Mouse (Mus musculus): Measurements from ENCODE around the gene Gm10100.
"Not testable (repeated sequence)": the region's sequence is repeated elsewhere in the genome, so short reads cannot be mapped to it uniquely, and the experiment has no call there.

Gm10100 gene

DNA sequence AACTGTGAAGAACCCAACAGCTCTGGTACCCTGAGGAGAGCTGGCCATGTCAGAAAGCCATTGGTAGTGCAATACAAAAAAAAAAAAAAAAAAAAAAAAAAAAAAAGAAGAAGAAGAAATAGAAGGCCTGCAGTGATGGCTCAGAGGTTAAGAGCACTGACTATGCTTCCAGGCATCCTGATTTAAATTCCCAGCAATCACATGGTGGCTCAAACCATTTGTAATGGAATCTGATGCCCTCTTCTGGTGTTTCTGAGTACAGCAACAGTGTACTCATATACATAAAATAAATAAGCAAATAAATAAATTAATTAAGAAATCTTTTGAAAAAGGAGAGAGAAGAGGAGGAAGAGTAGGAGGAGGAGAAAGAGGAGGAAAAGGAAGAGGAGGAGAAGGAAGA lies 27.2 kb downstream of the Gm10100 start:
- no peak for DNase-seq

DNA sequence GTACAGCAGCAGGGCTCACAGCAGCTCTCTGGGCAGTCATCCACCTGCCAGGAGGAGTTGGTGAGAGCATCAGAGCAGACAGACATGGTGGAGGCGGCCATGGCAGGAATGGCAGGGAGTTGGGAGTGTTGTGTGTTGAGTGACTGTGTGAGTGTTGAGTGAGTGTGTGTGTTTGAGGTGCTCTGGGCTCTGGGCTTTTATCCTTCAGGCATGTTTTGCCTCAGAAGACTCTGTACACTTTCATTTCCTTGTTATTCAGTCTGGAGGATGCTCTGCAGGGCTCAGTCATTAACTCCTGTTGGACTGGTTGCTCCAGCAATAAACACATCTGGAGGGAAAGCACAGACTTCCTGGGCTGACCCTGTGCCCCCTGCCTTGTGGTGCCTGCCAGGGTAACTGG lies 33.3 kb downstream of the Gm10100 start, which contains the start of gene Gm3233:
Gene Gm3233 (minus strand): TSS at position 101 of the 400 bp plus-strand sequence.
- DNase-seq: not testable (repeated sequence)

DNA sequence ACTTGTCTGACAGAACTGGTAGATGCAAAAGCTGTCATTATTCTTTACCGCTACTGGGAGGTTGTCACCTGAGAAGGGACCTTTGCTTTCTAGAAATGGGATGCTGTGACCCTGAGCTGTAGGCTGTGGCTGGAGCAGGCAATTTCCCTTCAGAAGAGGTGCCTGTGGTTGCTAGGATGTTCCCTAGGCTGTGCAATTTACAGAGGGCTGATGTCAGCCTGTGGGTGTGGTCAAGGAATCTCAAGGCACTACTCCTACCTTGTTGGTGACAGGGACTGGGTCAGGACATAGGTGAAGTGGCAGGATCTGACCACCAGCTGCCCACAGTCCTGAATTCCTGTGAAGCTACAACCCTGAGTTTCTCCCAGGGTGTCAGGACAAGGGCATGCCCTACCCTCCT lies 43.4 kb downstream of the Gm10100 start:
- no peak for DNase-seq

DNA sequence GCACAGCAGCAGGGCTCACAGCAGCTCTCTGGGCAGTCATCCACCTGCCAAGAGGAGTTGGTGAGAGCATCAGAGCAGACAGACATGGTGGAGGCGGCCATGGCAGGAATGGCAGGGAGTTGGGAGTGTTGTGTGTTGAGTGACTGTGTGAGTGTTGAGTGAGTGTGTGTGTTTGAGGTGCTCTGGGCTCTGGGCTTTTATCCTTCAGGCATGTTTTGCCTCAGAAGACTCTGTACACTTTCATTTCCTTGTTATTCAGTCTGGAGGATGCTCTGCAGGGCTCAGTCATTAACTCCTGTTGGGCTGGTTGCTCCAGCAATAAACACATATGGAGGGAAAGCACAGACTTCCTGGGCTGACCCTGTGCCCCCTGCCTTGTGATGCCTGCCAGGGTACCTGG lies 44.9 kb downstream of the Gm10100 start, which contains the start of gene Gm3238:
Gene Gm3238 (minus strand): TSS at position 101 of the 400 bp plus-strand sequence.
- DNase-seq: not testable (repeated sequence)

DNA sequence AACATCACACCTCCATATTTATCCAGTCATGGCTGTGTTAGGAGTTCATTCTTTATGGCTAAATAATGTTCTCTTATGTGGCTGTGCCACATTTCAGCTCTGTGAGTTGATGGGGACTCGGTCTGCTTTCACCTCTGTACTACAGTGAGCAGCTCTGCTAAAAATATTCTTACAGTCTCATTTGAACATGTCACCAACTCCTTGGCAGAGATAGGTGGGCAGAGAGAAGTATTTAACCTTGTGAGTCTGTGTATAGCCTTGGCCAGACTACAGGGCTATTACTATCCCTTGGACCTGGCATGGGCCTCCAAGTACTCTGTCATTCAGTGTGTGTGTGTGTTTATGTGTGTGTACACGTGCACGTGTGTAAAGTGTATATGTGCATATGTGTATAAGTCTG lies 45.9 kb downstream of the Gm10100 start:
- not testable (repeated sequence) for DNase-seq
